Mouse (Mus musculus) CH12.LX (cell line): ENCODE measurements around the gene Tia1. TPM values are rescaled to one million over a fixed set of nuclear protein-coding genes. Genes with fewer than 3 reads are reported as not detected.

Experiments used
- DNase-seq: peaks from one replicate; pipeline ENCODE4 v3.0.0-alpha.2; 2013; ENCODE audit errors: extremely low read depth
- H3K27ac ChIP-seq: 2 replicates; pipeline ENCODE4 v1.5.1; 2012; ENCODE audit warnings: low read depth, mild to moderate bottlenecking, control low read depth, moderate library complexity; ENCODE audit not compliant: insufficient read depth
- H3K27me3 ChIP-seq: replicated peaks from 2 replicates; pipeline ENCODE3; 2012; ENCODE audit warnings: inconsistent platforms
- H3K36me3 ChIP-seq, 2 experiments: replicated peaks in 1 of 2; 2 replicates each; pipeline versions ENCODE3 to v1.6.1; 2012; ENCODE audit warnings: inconsistent platforms in 1 of 2, low read length in 1 of 2, mild to moderate bottlenecking in 1 of 2, mixed read lengths in 1 of 2, moderate library complexity in 1 of 2; ENCODE audit not compliant: control insufficient read depth in 1 of 2, insufficient read depth in 1 of 2
- H3K4me1 ChIP-seq, 2 experiments: 2 replicates each; pipeline ENCODE4 v1.6.1; 2012; ENCODE audit warnings: inconsistent platforms in 1 of 2, moderate library complexity in 1 of 2; ENCODE audit not compliant: insufficient read depth in 2 of 2, control insufficient read depth in 1 of 2
- H3K4me2 ChIP-seq: 2 replicates; pipeline ENCODE4 v1.6.1; 2012; ENCODE audit warnings: low read depth, mild to moderate bottlenecking, control low read depth; ENCODE audit not compliant: poor library complexity, insufficient read depth, severe bottlenecking
- H3K4me3 ChIP-seq, 3 experiments: fragments of 150-350 bp in 1 of 3; sonication (generic) in 1 of 3; replicated peaks in 1 of 3; 2 replicates each; pipeline versions ENCODE3 to v1.5.1; 2011 to 2012; ENCODE audit warnings: low read depth in 2 of 3, low read length in 2 of 3, mild to moderate bottlenecking in 2 of 3, moderate library complexity in 2 of 3, control low read depth in 1 of 3, improper control_type of control experiment in 1 of 3, inconsistent platforms in 1 of 3, mixed read lengths in 1 of 3; ENCODE audit not compliant: poor library complexity in 1 of 3
- H3K79me2 ChIP-seq: replicated peaks from 2 replicates; pipeline ENCODE4 v1.6.1; 2012; ENCODE audit warnings: mild to moderate bottlenecking, moderate library complexity; ENCODE audit not compliant: control insufficient read depth, poor library complexity, insufficient read depth, severe bottlenecking; ENCODE audit errors: extremely low read depth
- H3K9ac ChIP-seq: 2 replicates; pipeline ENCODE4 v1.6.1; 2012; ENCODE audit warnings: low read depth, mild to moderate bottlenecking, control low read depth, moderate library complexity; ENCODE audit not compliant: insufficient read depth
- H3K9me3 ChIP-seq: replicated peaks from 2 replicates; pipeline ENCODE3; 2012; ENCODE audit warnings: low read length, inconsistent platforms, mixed read lengths
- BHLHE40 ChIP-seq: IDR thresholded peaks from 2 replicates; pipeline ENCODE4 v1.6.1; 2011; ENCODE audit warnings: mild to moderate bottlenecking, low read depth, low read length, improper control_type of control experiment
- CHD2 ChIP-seq: IDR thresholded peaks from 2 replicates; pipeline ENCODE4 v1.6.1; 2011; ENCODE audit warnings: low read length, improper control_type of control experiment
- CTCF ChIP-seq, 2 experiments: IDR thresholded peaks in 1 of 2; conservative IDR thresholded peaks in 1 of 2; 2 replicates each; pipeline ENCODE4 v1.5.1; 2011 to 2012; ENCODE audit warnings: low read depth in 2 of 2, low read length in 2 of 2, improper control_type of control experiment in 1 of 2, inconsistent platforms in 1 of 2, mild to moderate bottlenecking in 1 of 2, moderate library complexity in 1 of 2
- E2F4 ChIP-seq: IDR thresholded peaks from 2 replicates; pipeline ENCODE4 v1.6.1; 2011; ENCODE audit warnings: low read depth, low read length, improper control_type of control experiment; ENCODE audit not compliant: insufficient replicate concordance
- ELF1 ChIP-seq: IDR thresholded peaks from 2 replicates; pipeline ENCODE4 v1.6.1; 2014; ENCODE audit warnings: low read depth, mild to moderate bottlenecking, inconsistent platforms, low read length, improper control_type of control experiment
- EP300 ChIP-seq: IDR thresholded peaks from 2 replicates; pipeline ENCODE4 v1.6.1; 2011; ENCODE audit warnings: low read length, improper control_type of control experiment
- ETS1 ChIP-seq: conservative IDR thresholded peaks from 2 replicates; pipeline ENCODE4 v1.6.1; 2012; ENCODE audit warnings: low read depth, mild to moderate bottlenecking, inconsistent platforms, low read length, improper control_type of control experiment, moderate library complexity
- GABPA ChIP-seq: IDR thresholded peaks from 2 replicates; pipeline ENCODE4 v1.6.1; 2012; ENCODE audit warnings: low read depth, low read length, improper control_type of control experiment, inconsistent platforms; ENCODE audit not compliant: insufficient replicate concordance
- HCFC1 ChIP-seq: IDR thresholded peaks from 2 replicates; pipeline ENCODE4 v1.6.1; 2012; ENCODE audit warnings: low read depth, mild to moderate bottlenecking, inconsistent platforms, low read length, improper control_type of control experiment
- JUND ChIP-seq: conservative IDR thresholded peaks from 2 replicates; pipeline ENCODE4 v1.6.1; 2011; ENCODE audit warnings: low read depth, low read length, improper control_type of control experiment
- MAFK ChIP-seq: IDR thresholded peaks from 2 replicates; pipeline ENCODE4 v1.6.1; 2011; ENCODE audit warnings: low read length, improper control_type of control experiment; ENCODE audit not compliant: insufficient replicate concordance
- MEF2A ChIP-seq: IDR thresholded peaks from 2 replicates; pipeline ENCODE4 v1.6.1; 2014; ENCODE audit warnings: low read depth, mild to moderate bottlenecking, inconsistent platforms, low read length, improper control_type of control experiment, borderline replicate concordance
- MXI1 ChIP-seq: IDR thresholded peaks from 2 replicates; pipeline ENCODE4 v1.6.1; 2011; ENCODE audit warnings: mild to moderate bottlenecking, low read depth, low read length, improper control_type of control experiment
- MYC ChIP-seq: IDR thresholded peaks from 2 replicates; pipeline ENCODE4 v1.6.1; 2011; ENCODE audit warnings: low read depth, mild to moderate bottlenecking, improper control_type of control experiment, low read length
- NELFE ChIP-seq: IDR thresholded peaks from 2 replicates; pipeline ENCODE4 v1.6.1; 2011; ENCODE audit warnings: low read depth, low read length, improper control_type of control experiment
- NRF1 ChIP-seq: IDR thresholded peaks from 2 replicates; pipeline ENCODE4 v1.6.1; 2014; ENCODE audit warnings: low read depth, mild to moderate bottlenecking, inconsistent platforms, low read length, improper control_type of control experiment, moderate library complexity
- PAX5 ChIP-seq: IDR thresholded peaks from 2 replicates; pipeline ENCODE4 v1.6.1; 2012; ENCODE audit warnings: low read length, inconsistent platforms, mixed read lengths
- POLR2A ChIP-seq: IDR thresholded peaks from 2 replicates; pipeline ENCODE4 v1.6.1; 2011; ENCODE audit warnings: low read depth, mild to moderate bottlenecking, improper control_type of control experiment, low read length
- POLR2AphosphoS2 ChIP-seq: IDR thresholded peaks from 2 replicates; pipeline ENCODE4 v1.6.1; 2011; ENCODE audit warnings: low read depth, low read length, improper control_type of control experiment
- RAD21 ChIP-seq: IDR thresholded peaks from 2 replicates; pipeline ENCODE4 v1.6.1; 2011; ENCODE audit warnings: low read depth, mild to moderate bottlenecking, low read length, improper control_type of control experiment, moderate library complexity
- SIN3A ChIP-seq: IDR thresholded peaks from 2 replicates; pipeline ENCODE4 v1.6.1; 2012; ENCODE audit warnings: low read length, improper control_type of control experiment, inconsistent platforms
- SMC3 ChIP-seq: IDR thresholded peaks from 2 replicates; pipeline ENCODE4 v1.6.1; 2011; ENCODE audit warnings: low read depth, low read length, improper control_type of control experiment
- TBP ChIP-seq: conservative IDR thresholded peaks from 2 replicates; pipeline ENCODE4 v1.6.1; 2011; ENCODE audit warnings: low read depth, low read length, improper control_type of control experiment
- TCF12 ChIP-seq: IDR thresholded peaks from 2 replicates; pipeline ENCODE4 v1.6.1; 2014; ENCODE audit warnings: low read depth, mild to moderate bottlenecking, inconsistent platforms, low read length, improper control_type of control experiment
- UBTF ChIP-seq: IDR thresholded peaks from 2 replicates; pipeline ENCODE4 v1.6.1; 2012; ENCODE audit warnings: low read depth, mild to moderate bottlenecking, inconsistent platforms, low read length, improper control_type of control experiment, moderate library complexity
- USF1 ChIP-seq: IDR thresholded peaks from 2 replicates; pipeline ENCODE4 v1.6.1; 2014; ENCODE audit warnings: low read depth, mild to moderate bottlenecking, inconsistent platforms, low read length, improper control_type of control experiment
- USF2 ChIP-seq: conservative IDR thresholded peaks from 2 replicates; pipeline ENCODE4 v1.6.1; 2011; ENCODE audit warnings: low read depth, low read length, improper control_type of control experiment
- ZC3H11A ChIP-seq: IDR thresholded peaks from 2 replicates; pipeline ENCODE4 v1.6.1; 2012; ENCODE audit warnings: low read depth, mild to moderate bottlenecking, inconsistent platforms, low read length, improper control_type of control experiment
- ZKSCAN1 ChIP-seq: IDR thresholded peaks from 2 replicates; pipeline ENCODE4 v1.6.1; 2012; ENCODE audit warnings: low read depth, inconsistent platforms, low read length, improper control_type of control experiment, borderline replicate concordance
- ZMIZ1 ChIP-seq: IDR thresholded peaks from 2 replicates; pipeline ENCODE4 v1.6.1; 2012; ENCODE audit warnings: low read depth, mild to moderate bottlenecking, inconsistent platforms, low read length, improper control_type of control experiment
- dilution Hi-C: fragments of 300-500 bp; cut with MboI; formaldehyde crosslinking; loops from 2 replicates; pipeline ENCODE4 v1.14.3; 2020; ENCODE audit warnings: low sequenced_read_pairs; ENCODE audit not compliant: extremely low pct_unique_long_range_greater_than_20kb, extremely low pct_ligation_motif_present
- in situ Hi-C: fragments of 300-500 bp; cut with MboI; formaldehyde crosslinking; loops from 3 replicates; pipeline ENCODE4 v1.14.3; 2019; ENCODE audit warnings: low sequenced_read_pairs, low pct_ligation_motif_present, low pct_unique_long_range_greater_than_20kb, mixed read lengths
- polyA plus RNA-seq: library from polyadenylated mRNA; unstranded; fragments of >175 nt; gene quantifications from 2 replicates; pipeline ENCODE4 v1.2.1, GENCODE M21; 2012; ENCODE audit warnings: low read depth; ENCODE audit not compliant: insufficient read length
- total RNA-seq, 2 experiments: library from RNA; depleted of rRNA; stranded (reverse); fragments of 300-350 nt in 1 of 2; fragments of >200 nt in 1 of 2; gene quantifications; 2 replicates each; pipeline ENCODE4 v1.2.3; 2012 to 2014

The Tia1 gene
- 31.8 and 36.8 TPM in 2 replicates for total RNA-seq (2012; rRNA removed)
- total RNA-seq (2014; rRNA removed) = 41.4 and 49.1 TPM in 2 replicates
- 34.0 and 36.1 TPM in 2 replicates for polyA plus RNA-seq

GRCm38 (mm10) chr6:86404100-86404861 lies at the start of gene Tia1:
Tia1 (plus strand) TSS chr6:86404219.
- in situ Hi-C loops (loop anchor here (5.0 kb wide), 1 partner anchor 37 kb away; the partner anchor contains the start of gene Fam136a), dilution Hi-C loops (no loop called here)
- H3K9me3 ChIP-seq = no peaks in the 10 kb centered on the region
- peaks cover 34% of the 10 kb centered on the region for H3K79me2 ChIP-seq
- H3K4me3 ChIP-seq = peak within 1 kb of the TSS; percentile 93 to 96 (median 94)
- H3K4me1 ChIP-seq = peaks cover 0 to 21% of the 10 kb centered on the region in 2 experiments; a peak in 2 of 4 replicates
- H3K4me2 ChIP-seq = peak within 1 kb of the TSS; percentile 93
- peak within 1 kb of the TSS; percentile 84 for H3K9ac ChIP-seq
- H3K27me3 ChIP-seq = peaks cover 5% of the 10 kb centered on the region
- peak; percentile 97 for DNase-seq
- peaks cover 0 to 15% of the 10 kb centered on the region in 2 experiments for H3K36me3 ChIP-seq
- peak within 1 kb of the TSS; percentile 97 for H3K27ac ChIP-seq
- TF ChIP-seq NRF1 (peak; percentile 96), JUND (no peak), MEF2A (no peak), E2F4 (no peak), POLR2A (peak; percentile 81), PAX5 (no peak), USF2 (no peak), NELFE (peak; percentile 82), TBP (no peak), HCFC1 (peak; percentile 63; the same call in 1 of the 2 replicates), ELF1 (no peak), POLR2AphosphoS2 (no peak), MYC (peak; percentile 61; the same call in 1 of the 2 replicates), ETS1 (no peak), CTCF (conservative IDR thresholded peaks at IDR 0.05 in 1 of 2, IDR thresholded peaks at IDR 0.05 in 1 of 2; ENCODE audit: low read depth in 2 of 2, low read length in 2 of 2) (no peak), GABPA (no peak), SMC3 (no peak), SIN3A (no peak; the same call in 1 of the 2 replicates), MAFK (no peak), EP300 (no peak), ZC3H11A (no peak), UBTF (peak; percentile 89; the same call in 1 of the 2 replicates), TCF12 (0 out of 2 replicates have a peak, but pooled peaks have one; percentile 56), RAD21 (no peak), MXI1 (no peak), CHD2 (no peak), ZMIZ1 (no peak), USF1 (no peak), BHLHE40 (peak; percentile 95), ZKSCAN1 (no peak)
